Mouse (Mus musculus): ENCODE measurements around the gene Atp5l. TPM values are rescaled to one million over a fixed set of nuclear protein-coding genes. Genes with fewer than 3 reads are reported as not detected.
"Not testable (repeated sequence)": the region's sequence is repeated elsewhere in the genome, so short reads cannot be mapped to it uniquely, and the experiment has no call there.

Atp5l gene
- total RNA-seq (2021) = 100 to 1,000 TPM; 339 to 353 TPM

- intact Hi-C loops (cut with DNase I) = loop anchor here (2.0 to 5.0 kb wide), 2 partner anchors 40 to 83 kb away; partner anchors contain the start of gene Kmt2a
- DNase-seq (ENCODE audit: low spot score in 2 of 2) = peak; percentile 90 to 94
These were observed at the start of gene Atp5l for GRCm38 (mm10) chr9:44920374-44921122. Gene Atp5l, minus strand, starts transcription at chr9:44920742.

- no peak for DNase-seq (ENCODE audit: low spot score in 2 of 2)
- intact Hi-C loops (cut with DNase I) = loop anchor here (5.0 kb wide), 1 partner anchor 178 kb away; no protein-coding TSS in a partner anchor
These were observed 48.9 kb upstream of the Atp5l start for GRCm38 (mm10) chr9:44969450-44969849.

- intact Hi-C loops (cut with DNase I) = loop anchor here (5.0 kb wide), 1 partner anchor 180 kb away; no protein-coding TSS in a partner anchor
- DNase-seq (ENCODE audit: low spot score in 2 of 2) = not testable (repeated sequence)
These were observed 47.2 kb upstream of the Atp5l start for GRCm38 (mm10) chr9:44967763-44968162.

DNA sequence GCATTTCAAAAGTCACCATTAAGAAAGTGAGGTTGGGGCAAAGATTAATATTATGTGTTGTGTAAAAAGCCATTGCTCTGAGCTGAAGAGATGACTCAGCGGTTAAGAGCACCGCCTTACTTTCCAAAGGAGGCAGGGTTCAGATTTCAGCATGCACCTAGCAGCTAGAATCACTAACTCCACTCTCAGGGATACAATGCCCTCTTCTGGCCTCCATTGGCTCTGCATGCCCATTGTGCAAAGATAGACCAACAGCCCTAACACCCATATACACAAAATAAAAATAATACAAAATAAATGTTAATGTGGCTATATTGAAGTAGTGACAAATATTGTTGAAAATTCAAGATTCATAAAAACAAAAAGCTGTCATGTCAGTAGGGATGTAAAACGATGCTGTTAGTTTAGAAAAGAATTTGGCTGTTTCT, 46.3 kb upstream of the Atp5l start:
- intact Hi-C loops (cut with DNase I) = loop anchor here (5.0 kb wide), 1 partner anchor 180 kb away; no protein-coding TSS in a partner anchor
- peak; percentile 24 to 61 for DNase-seq (ENCODE audit: low spot score in 2 of 2)

DNA sequence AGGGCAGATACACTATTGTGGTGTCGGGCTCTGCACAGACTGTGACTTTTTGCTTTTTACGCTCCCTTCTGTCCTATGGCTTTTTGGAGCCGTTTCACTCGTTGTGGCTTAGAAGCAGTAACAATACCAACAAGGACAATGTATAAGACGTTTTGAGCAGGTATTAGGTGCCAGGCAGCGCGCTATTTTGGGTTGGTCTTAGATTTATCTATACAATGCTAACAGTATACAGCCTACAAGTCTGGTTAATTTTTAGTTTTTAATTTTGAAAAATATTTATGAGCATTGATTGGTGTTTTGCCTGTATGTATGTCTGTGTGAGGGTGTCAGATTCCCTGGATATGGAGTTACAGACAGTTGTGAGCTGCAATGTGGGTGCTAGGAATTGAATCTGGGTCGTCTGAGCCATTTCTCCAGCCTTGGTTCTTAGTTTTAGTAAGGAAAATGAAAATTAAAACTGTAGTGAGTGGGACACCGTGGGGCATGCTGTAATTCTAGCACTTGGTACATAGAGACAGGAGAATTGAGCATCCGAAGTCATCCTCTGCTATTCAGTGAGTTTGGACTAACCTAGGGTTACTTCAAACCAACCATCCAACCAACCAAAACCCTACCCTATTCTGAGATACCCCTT, 45.4 kb upstream of the Atp5l start:
- no peak for DNase-seq (ENCODE audit: low spot score in 2 of 2)
- intact Hi-C loops (cut with DNase I) = loop anchor here (2.0 to 5.0 kb wide), 2 partner anchors 89 to 181 kb away; partner anchors contain the start of gene Mpzl3

GRCm38 (mm10) chr9:44965126-44965832, 44.7 kb upstream of the Atp5l start, which contains the start of gene Ube4a:
Gene Ube4a, minus strand, starts transcription at chr9:44965600.
- peak; percentile 99 to 100 for DNase-seq (ENCODE audit: low spot score in 2 of 2)

GRCm38 (mm10) chr9:44954432-44954831, 33.9 kb upstream of the Atp5l start:
- intact Hi-C loops (cut with DNase I) = no loop called here

More at GRCm38 (mm10) chr9:44965126-44965832, 44.7 kb upstream of the Atp5l start, which contains the start of gene Ube4a:
- intact Hi-C loops (cut with DNase I) = loop anchor here (2.0 to 5.0 kb wide), 2 partner anchors 90 to 182 kb away; partner anchors contain the start of gene Mpzl3

GRCm38 (mm10) chr9:44947836-44948235, 27.3 kb upstream of the Atp5l start:
- intact Hi-C loops (cut with DNase I) = no loop called here
- DNase-seq (ENCODE audit: low spot score in 2 of 2) = no peak

More at GRCm38 (mm10) chr9:44954432-44954831, 33.9 kb upstream of the Atp5l start:
- no peak for DNase-seq (ENCODE audit: low spot score in 2 of 2)

- intact Hi-C loops (cut with DNase I) = no loop called here
These were observed 25.7 kb upstream of the Atp5l start for GRCm38 (mm10) chr9:44946185-44946695.

DNA sequence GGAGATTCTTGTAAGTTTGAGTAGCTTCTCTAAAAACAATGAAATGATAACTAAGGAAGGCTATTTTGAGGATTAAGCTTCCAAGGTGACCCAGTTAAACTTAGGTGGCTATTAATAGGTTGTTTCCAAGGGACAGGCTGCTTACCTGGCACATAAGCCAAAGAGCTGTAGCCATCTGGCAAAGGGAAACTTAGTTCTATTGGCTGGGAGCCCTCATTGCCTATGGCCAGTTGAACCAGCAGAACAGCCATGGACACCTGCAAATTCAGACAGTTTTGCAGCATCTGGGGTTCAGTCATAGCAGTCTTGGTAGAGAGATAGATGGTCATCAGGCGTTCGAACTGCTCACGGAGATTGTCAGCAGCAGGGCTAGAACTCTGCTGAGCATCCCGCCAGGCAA, 21.9 kb upstream of the Atp5l start:
- intact Hi-C loops (cut with DNase I) = no loop called here
- no peak for DNase-seq (ENCODE audit: low spot score in 2 of 2)

More at GRCm38 (mm10) chr9:44946185-44946695, 25.7 kb upstream of the Atp5l start:
- DNase-seq (ENCODE audit: low spot score in 2 of 2) = no peak

- DNase-seq (ENCODE audit: low spot score in 2 of 2) = no peak
- intact Hi-C loops (cut with DNase I) = no loop called here
These were observed 21.2 kb upstream of the Atp5l start for GRCm38 (mm10) chr9:44941756-44942155.

DNA sequence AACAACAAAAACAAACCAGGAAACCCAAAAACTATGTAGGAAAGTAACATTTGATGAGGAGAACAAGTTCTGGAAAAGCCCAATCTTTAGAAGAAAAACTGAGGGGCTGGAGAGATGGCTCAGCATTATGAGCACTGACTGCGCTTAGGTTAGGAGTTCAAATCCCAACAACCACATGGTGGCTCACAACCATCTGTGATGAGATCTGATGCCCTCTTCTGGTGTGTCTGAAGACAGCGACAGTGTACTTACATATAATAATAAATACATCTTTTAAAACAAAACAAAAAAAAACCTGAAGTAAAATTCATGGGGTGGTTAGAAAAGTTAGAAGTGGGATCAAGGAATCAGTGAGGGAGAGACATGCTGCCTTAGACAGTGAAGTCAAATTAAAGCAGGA, 1.0 kb upstream of the Atp5l start:
- no peak for DNase-seq (ENCODE audit: low spot score in 2 of 2)
- intact Hi-C loops (cut with DNase I) = loop anchor here (2.0 to 5.0 kb wide), 2 partner anchors 41 to 84 kb away; partner anchors contain the start of gene Kmt2a

DNA sequence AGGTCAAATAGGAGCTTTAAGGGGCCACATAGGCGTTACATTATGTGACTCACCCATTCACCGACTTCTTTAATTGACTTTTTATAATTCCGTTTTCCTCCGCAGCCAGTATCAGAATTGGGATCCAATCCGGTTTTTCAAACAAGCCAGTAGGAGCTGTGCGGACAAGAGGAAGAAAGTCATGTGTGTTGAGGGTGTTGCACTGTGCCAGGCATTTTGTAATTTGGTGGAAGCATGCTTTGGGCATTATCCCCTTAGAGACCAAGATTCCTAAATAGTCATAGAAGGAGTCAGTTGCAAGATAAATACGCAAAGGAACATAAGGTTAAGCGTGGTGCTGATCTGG, 554 bp upstream of the Atp5l start:
- intact Hi-C loops (cut with DNase I) = loop anchor here (2.0 to 5.0 kb wide), 2 partner anchors 40 to 84 kb away; partner anchors contain the start of gene Kmt2a
- no peak for DNase-seq (ENCODE audit: low spot score in 2 of 2)

DNA sequence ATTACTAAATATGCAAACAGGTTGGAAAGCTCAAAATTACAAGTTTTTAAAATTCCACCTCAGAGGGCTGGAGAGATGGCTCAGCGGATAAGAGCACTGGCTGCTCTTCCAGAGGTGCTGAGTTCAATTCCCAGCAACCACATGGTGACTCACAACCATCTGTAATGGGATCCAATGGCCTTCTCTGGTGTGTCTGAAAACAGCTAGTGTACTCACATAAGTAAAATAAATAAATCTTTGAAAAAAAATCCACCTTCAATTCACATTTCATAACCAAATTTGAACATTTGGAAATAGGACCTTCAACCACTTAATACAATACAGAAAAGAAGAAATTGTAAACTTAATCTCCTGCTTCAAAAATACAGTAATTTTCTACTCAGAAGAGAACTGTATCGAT, 936 bp downstream of the Atp5l start:
- DNase-seq (ENCODE audit: low spot score in 2 of 2) = no peak
- intact Hi-C loops (cut with DNase I) = loop anchor here (2.0 to 5.0 kb wide), 2 partner anchors 39 to 82 kb away; partner anchors contain the start of gene Kmt2a

DNA sequence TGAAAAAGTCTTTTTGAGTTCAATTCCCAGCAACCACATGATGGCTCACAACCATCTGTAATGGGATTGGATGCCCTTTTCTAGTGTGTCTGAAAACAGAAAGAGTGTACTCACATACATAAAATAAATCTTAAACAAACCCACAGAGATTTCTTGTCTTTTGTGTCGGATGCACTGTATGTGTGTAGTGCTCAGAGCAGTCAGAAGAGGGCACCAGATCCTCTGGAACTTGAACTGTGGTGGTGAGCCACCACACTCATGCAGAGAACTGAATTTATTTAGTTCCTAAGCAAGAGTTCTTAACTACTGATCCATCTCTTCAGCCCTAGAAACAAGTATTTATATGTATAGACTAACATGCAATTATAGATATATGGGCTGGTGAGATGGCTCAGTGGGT, 4.3 kb downstream of the Atp5l start:
- DNase-seq (ENCODE audit: low spot score in 2 of 2) = peak; percentile 21 to 48
- intact Hi-C loops (cut with DNase I) = no loop called here

DNA sequence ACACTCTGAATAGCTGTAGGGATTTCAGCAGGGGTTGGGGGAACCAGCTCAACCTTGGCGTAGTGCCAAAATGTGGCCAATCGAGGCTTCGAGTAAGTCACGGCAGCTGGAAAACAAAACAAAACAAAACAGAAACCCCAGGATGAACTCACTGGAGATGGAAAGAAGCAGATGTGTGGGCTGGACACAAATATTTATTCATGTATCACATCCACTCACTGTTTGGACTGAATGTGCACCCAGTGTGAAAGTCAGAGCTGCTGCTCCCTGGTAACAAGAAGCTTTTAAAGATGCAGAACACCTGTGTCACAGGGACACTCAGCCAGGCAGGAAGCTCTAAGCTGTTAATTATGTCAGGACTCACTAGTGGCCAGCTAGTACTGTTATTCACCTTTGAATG, 5.8 kb downstream of the Atp5l start:
- no peak for DNase-seq (ENCODE audit: low spot score in 2 of 2)
- intact Hi-C loops (cut with DNase I) = no loop called here

DNA sequence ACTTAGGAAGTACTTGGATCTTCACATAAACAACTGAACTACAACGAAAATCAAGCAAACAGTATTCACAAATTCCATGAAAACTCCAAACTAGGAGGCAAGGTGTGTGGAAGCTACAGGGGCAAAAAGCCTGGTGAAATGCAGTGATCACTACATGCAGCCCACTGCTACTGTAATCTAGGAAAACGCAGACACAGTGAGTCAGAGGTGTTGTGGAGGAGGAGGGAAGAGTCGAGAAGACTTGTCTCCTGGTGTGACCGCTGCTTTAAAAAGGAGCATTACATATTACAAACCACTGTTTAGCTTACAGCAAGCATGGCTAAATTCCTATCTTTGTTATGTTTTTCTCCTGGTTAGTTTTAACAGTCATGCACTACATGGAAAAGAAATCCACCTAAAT, 9.2 kb downstream of the Atp5l start:
- intact Hi-C loops (cut with DNase I) = no loop called here
- DNase-seq (ENCODE audit: low spot score in 2 of 2) = peak in 1 of 2 experiments; percentile 70

- DNase-seq (ENCODE audit: low spot score in 2 of 2) = peak; percentile 75 to 97
- intact Hi-C loops (cut with DNase I) = loop anchor here (1.0 to 5.0 kb wide), 3 partner anchors 24 to 68 kb away; partner anchors contain the start of gene Kmt2a
These were observed 14.9 kb downstream of the Atp5l start for GRCm38 (mm10) chr9:44905620-44906019.

DNA sequence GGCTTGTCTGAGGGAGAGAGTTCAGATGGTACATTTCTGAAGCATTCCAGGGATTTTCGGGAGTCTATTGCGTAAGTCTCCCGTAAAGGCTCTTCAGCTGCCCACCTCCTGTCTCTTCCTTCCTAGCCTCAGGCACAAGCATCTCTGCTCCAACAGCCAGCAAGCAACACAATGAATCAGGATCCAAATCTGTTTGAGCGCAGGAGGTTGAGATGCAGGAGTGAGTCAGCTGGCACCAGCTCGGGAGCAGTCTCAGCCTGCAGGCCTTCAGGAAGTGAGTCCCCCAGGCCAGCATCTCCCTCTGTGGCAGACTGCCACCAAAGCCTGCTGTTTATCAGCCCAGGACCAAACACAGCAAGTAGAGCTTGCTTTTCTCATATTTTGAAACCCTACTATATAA, 15.6 kb downstream of the Atp5l start:
- peak; percentile 74 to 98 for DNase-seq (ENCODE audit: low spot score in 2 of 2)
- intact Hi-C loops (cut with DNase I) = loop anchor here (1.0 to 5.0 kb wide), 3 partner anchors 24 to 68 kb away; partner anchors contain the start of gene Kmt2a

Measured in left cerebral cortex, postnatal 25 days (tissue).